Mouse (Mus musculus): ENCODE results near the gene Haus5.

GRCm38 (mm10) chr7:30610043-30610442 lies 54.8 kb downstream of the Haus5 start:
- TF ChIP-seq CHD1 (IDR thresholded peaks at IDR 0.05; ENCODE audit: low read depth, low read length) (no peak), CTCF (conservative IDR thresholded peaks at IDR 0.05 in 1 of 2, IDR thresholded peaks at IDR 0.05 in 1 of 2; ENCODE audit: low read depth in 2 of 2, low read length in 2 of 2) (no peak), MEF2A (IDR thresholded peaks at IDR 0.05; ENCODE audit: borderline replicate concordance, low read depth, low read length) (no peak), MAX (IDR thresholded peaks at IDR 0.05; ENCODE audit: low read length) (no peak), MAZ (IDR thresholded peaks at IDR 0.05; ENCODE audit: low read depth, low read length) (no peak), USF1 (IDR thresholded peaks at IDR 0.05; ENCODE audit: low read depth, low read length) (no peak), POLR2A (IDR thresholded peaks at IDR 0.05; ENCODE audit: low read depth, low read length) (no peak), SMC3 (IDR thresholded peaks at IDR 0.05; ENCODE audit: low read depth, low read length) (no peak)

All from CH12.LX (cell line).